Mouse (Mus musculus) layer of hippocampus, adult 18-20 months (tissue): ENCODE results near the gene Anp32e. TPM values are rescaled to one million over a fixed set of nuclear protein-coding genes. Genes with fewer than 3 reads are reported as not detected.
"Not testable (repeated sequence)": the region's sequence is repeated elsewhere in the genome, so short reads cannot be mapped to it uniquely, and the experiment has no call there.

Experiments
- DNase-seq, 2 experiments: peaks; one replicate each; pipeline ENCODE4 v3.0.0; 2022; ENCODE audit warnings: low spot score in 2 of 2
- long read RNA-seq: library from polyadenylated mRNA; stranded (forward); transcript quantifications from one replicate; pipeline ENCODE4 v2.0.0, GENCODE M21; 2021
- total RNA-seq, 2 experiments: library from RNA; stranded (reverse); gene quantifications; 2 replicates each; pipeline ENCODE4 v1.2.3; 2021

Gene Anp32e
- 10 to 100 TPM; 88.3 to 89.6 TPM for total RNA-seq
- long read RNA-seq, transcript Anp32e-201 (7 exons, 1,381 nt) = minor isoform, 9 of 81 reads
- long read RNA-seq, transcript Anp32e-202 (7 exons, 3,274 nt) = major isoform, 57 of 81 reads
- long read RNA-seq, partial matches to known transcripts = 1 of 81 reads
- long read RNA-seq, other reads (novel, unspliced or antisense) = 14 of 81 reads

DNA sequence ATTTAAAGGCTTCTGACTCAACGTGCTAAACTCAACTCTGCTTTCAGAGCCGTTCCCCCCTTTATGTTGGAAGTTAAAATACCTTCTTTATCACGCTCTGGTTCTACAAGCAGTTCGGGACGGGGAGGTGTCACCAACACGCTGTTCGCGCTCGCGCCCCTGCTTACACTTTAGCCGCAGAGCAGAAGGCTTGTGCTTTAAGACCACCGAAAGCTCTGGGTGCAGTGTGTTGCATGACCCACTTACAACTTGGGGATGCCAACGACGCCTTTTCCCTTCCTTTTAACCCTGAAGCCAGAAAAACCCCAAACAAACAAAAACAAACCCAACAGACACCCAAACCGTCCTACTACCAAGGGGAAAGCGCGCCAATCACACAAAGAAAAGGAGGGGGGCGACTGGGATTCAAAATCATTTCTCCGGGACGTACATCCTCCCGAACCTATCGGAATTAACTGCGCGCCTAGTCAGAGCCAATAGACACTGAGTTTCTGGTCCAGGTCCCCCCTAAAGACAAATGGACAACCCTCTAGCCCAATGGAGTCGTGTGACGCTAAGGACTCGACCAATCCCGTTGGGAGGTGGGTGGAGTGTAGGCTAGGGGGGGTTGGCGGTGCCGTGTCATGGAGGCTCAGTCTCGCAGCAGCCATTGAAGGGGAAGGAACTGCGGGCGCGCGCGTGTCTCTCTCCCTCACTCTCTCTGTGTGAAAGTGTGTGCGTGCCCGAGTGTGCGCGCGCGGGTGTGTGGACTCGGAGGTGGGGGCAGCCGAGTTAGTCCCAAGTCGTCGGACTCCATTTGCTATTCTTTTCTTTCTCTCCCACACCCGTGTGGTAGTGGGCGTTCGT is at the start of gene Anp32e:
Anp32e (plus strand) TSS at position 589 of the 846 bp plus-strand sequence.
- DNase-seq = peak; percentile 97 to 98

- peak; percentile 97 to 98 for DNase-seq
These were observed 46.8 kb upstream of the Anp32e start, which contains the start of gene Ciart for GRCm38 (mm10) chr3:95881979-95882815. Ciart (minus strand) TSS chr3:95882251.

DNA sequence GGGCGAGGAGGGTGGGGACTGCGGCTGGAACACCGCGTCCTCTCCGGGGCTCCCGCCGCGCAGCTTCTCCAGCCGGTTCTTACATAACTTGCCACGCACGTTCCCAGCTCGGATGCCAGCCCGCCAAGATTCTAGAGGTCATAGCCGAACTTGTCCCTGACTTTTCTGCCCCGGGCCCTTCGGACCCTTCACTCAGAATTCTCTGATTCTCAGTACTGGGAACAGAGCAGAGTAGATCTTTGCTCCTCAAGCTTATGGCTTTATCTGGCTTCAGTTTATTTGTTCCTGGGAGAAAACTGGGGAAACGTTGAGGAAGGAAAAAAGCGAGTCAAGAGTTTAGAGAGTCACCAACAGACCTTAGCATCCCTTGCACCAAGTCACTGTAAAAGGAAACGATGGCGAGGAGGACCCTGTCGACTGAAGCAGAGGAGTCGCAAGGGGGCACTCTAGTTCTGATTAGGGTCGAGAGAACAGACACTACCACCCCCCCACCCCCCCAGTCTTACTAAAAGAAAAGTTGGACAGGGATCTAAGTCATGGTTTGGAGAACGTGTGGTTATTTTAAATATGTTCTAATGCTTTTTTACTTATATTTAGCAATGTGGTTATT is 46.1 kb upstream of the Anp32e start:
- peak in 1 of 2 experiments; percentile 84 for DNase-seq

DNA sequence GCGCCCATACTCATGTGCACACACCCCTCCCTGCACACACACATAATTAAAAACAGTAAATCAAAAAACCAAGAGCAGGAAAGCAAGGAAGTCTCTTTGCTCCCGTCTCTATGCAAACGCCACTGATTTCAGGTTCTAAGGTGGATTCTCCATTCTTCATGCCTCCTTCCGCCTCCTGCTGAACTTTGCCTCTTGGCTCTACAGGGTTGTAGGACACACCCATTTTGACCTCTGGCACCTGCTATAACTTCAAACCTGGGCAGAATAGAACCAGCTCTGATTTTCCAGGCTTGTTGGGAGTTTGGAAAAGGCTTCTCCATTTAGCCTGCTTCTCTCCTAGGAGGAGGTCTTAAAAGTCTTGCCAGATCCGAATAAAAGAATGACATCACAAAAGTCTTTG is 44.6 kb upstream of the Anp32e start:
- no peak for DNase-seq

- DNase-seq = no peak
These were observed 41.5 kb upstream of the Anp32e start for GRCm38 (mm10) chr3:95887596-95887995.

DNA sequence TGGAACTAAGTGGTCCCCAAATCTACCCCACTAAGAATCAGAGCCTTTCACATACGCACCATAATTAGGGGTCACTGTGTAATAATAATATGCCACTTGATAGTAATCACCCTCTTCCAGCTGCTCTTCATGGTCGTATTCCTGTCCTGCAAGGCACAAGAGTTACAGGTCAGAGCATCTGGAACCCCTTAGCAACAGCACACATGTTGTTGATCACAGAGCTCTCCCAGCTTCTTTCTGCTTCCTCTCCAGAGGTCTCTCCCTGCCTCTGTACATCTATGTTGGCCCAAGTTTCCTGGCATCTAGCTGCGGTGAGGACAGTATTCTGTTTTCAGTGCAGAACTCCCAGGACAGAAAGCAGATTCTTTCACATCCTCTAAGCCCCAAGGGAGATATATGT is 39.4 kb upstream of the Anp32e start:
- no peak for DNase-seq

GRCm38 (mm10) chr3:95891211-95892065 is 37.6 kb upstream of the Anp32e start, which contains the start of gene BC028528:
BC028528 (minus strand) TSS chr3:95892005.
- no peak for DNase-seq

GRCm38 (mm10) chr3:95892066-95893052 is 36.7 kb upstream of the Anp32e start:
- DNase-seq = no peak

GRCm38 (mm10) chr3:95893126-95893525 is 35.9 kb upstream of the Anp32e start:
- no peak for DNase-seq

DNA sequence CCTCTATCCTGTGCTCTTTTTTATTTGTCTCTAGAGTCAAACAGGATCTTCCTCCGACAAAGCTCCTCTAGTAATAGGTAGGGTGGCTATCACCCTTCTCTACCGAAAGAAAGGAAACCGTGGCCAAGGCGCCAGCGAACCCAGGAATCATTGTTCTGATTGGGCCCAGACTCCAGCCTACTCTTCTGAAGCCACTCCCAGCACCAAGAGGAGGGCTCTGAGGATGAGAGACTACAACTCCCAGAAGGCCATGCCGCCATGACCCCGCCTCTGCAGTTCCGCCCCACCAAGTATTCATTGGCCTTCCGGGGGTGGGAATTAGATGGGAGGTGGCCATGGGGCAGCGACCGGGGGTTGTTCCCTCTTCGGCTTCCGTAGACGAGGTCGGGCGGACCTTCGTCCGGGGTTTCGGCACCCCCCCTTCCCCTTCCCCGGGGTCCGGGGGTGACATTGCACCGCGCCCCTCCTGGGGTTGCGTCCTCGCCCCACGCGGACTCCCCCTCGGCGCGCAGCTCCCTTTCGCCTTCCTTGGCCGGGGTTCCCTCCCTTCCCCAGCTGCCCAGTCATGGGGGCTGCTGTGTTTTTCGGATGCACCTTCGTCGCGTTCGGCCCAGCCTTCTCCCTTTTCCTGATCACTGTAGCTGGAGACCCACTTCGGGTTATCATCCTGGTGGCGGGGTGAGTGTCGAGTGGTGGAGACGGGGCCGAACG is 35.3 kb upstream of the Anp32e start, which contains the start of gene Aph1a:
Aph1a (plus strand) TSS at position 364 of the 711 bp plus-strand sequence.
- peak; percentile 97 to 98 for DNase-seq

- DNase-seq = peak in 1 of 2 experiments; percentile 37
These were observed 34.5 kb upstream of the Anp32e start for GRCm38 (mm10) chr3:95894317-95895160.

DNA sequence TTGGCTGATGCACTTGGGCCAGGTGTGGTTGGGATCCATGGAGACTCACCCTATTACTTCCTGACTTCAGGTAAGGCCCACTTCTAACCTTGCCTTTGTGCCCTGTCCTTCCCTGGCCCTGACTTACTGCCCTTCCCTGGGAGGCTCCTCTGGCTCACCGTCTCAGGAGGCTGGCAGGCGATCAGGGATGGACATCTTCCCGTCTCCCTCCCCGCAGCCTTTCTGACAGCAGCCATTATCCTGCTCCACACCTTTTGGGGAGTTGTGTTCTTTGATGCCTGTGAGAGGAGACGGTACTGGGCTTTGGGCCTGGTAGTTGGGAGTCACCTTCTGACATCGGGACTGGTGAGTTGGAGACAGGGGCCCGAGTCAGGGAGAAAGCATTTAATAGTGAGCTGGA is 33.5 kb upstream of the Anp32e start:
- not testable (repeated sequence) for DNase-seq

DNA sequence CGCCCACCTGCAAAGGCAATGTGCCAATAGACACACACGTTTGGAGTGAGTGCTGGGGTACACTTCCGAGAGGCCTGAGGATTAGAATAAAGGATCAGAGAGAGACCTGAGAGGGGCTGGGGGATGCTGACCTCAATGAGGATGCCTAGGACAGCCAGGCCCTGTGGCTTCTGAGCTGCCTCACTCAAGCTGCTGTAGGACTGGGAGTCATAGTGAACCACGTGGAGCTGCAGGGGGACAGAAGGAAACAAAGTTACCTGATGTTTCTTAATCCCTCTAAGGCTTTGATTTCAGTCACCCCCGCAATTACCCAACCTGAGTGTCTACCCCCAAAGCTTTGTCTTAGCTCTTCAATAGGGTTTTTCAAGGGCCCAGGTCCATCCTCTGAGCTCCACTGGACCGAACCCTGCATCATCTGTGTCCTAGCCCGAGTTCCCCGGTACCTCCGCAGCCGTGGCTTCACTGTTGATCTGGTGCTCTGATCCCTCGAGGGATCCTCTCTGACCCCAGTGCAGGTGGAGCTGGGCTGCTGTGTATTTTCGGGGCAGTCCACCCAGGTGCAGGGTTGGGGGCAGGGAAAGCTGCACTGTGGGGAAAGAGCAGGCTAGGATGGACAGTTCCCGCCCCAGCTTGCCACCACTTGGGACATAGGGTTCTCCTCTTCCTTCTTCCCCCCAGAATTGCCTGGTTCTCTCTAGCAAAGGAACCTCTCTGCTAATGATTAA is 29.1 kb upstream of the Anp32e start:
- no peak for DNase-seq

GRCm38 (mm10) chr3:95901616-95902372 is 27.3 kb upstream of the Anp32e start:
- no peak for DNase-seq

DNA sequence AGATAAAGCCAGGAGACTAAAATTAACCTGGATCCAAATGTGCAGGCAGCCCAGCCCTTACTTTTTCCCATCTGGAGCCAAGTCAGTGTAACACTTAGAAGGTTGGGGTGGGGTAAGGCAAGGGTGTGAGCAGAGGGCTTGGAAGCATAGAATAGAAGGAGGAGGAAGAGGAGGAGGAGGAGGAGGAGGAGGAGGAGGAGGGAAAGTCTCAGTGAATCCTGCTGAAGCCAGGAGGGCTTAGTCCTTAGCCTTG is 26.7 kb upstream of the Anp32e start:
- DNase-seq = no peak

DNA sequence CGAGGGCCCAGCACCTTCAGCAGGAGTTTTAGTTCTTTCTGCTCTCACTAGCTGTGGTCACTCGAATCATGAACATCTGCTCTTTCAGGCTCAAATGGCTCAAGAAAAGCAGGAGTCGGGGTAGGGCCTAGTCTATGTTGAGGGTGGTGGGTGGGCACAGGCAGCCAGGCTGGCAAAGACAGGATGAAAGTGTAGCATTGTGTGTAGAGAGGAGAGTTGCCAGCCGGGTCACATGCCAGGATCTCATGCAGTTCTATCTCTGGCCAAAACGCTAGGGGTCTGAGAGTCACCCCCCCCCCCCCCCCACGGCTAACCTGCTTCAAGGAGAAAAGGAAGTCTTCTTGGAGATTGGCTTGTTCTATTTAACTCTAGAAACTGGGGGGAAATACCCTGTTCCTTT is 26.4 kb upstream of the Anp32e start:
- no peak for DNase-seq
